Mouse (Mus musculus) midbrain, embryonic 15.5 days (tissue): ENCODE data around the gene Irf2bp1. TPM values are rescaled to one million over a fixed set of nuclear protein-coding genes. Genes with fewer than 3 reads are reported as not detected.

Experiments
- ATAC-seq: fragments of 200-750 bp; cut with Nextera tagmentation; replicated peaks from 2 replicates; pipeline ENCODE4 v1.8.0; 2017; ENCODE audit warnings: moderate TSS enrichment
- H3K27ac ChIP-seq: fragments of 300-500 bp; sonication (generic); 2 replicates; pipeline ENCODE4 v1.5.1; 2015; ENCODE audit warnings: mild to moderate bottlenecking, inconsistent platforms
- H3K27me3 ChIP-seq: fragments of 300-500 bp; sonication (generic); replicated peaks from 2 replicates; pipeline ENCODE4 v1.6.1; 2015; ENCODE audit warnings: inconsistent platforms
- H3K36me3 ChIP-seq: fragments of 300-500 bp; sonication (generic); replicated peaks from 2 replicates; pipeline ENCODE4 v1.6.1; 2015; ENCODE audit warnings: inconsistent platforms
- H3K4me1 ChIP-seq: fragments of 300-500 bp; sonication (generic); 2 replicates; pipeline ENCODE4 v1.6.1; 2015; ENCODE audit warnings: inconsistent platforms
- H3K4me2 ChIP-seq: fragments of 300-500 bp; sonication (generic); 2 replicates; pipeline ENCODE4 v1.6.1; 2015; ENCODE audit warnings: inconsistent platforms, mild to moderate bottlenecking, moderate library complexity
- H3K4me3 ChIP-seq: fragments of 300-500 bp; sonication (generic); 2 replicates; pipeline ENCODE4 v1.5.1; 2015; ENCODE audit warnings: mild to moderate bottlenecking, inconsistent platforms
- H3K9ac ChIP-seq: fragments of 300-500 bp; sonication (generic); 2 replicates; pipeline ENCODE4 v1.6.1; 2015; ENCODE audit warnings: mild to moderate bottlenecking, inconsistent platforms
- H3K9me3 ChIP-seq: fragments of 300-500 bp; sonication (generic); 2 replicates; pipeline ENCODE4 v1.6.1; 2016; ENCODE audit warnings: inconsistent platforms
- WGBS: fragments of 180-500 bp; shearing (Covaris S2); methylation state at CpG from one replicate; pipeline ENCODE4 v1.1.7; 2015; ENCODE audit warnings: mixed read lengths; 5-methylcytosine and 5-hydroxymethylcytosine counted together
- polyA plus RNA-seq: library from polyadenylated mRNA; unstranded; fragments of >200 nt; fragmentation: Nextera tagmentation; extraction: Ambion mirVana; gene quantifications from 2 replicates; pipeline ENCODE4 v1.2.1, GENCODE M21; 2015

Irf2bp1 gene
- polyA plus RNA-seq = 33.4 and 40.2 TPM in 2 replicates

DNA sequence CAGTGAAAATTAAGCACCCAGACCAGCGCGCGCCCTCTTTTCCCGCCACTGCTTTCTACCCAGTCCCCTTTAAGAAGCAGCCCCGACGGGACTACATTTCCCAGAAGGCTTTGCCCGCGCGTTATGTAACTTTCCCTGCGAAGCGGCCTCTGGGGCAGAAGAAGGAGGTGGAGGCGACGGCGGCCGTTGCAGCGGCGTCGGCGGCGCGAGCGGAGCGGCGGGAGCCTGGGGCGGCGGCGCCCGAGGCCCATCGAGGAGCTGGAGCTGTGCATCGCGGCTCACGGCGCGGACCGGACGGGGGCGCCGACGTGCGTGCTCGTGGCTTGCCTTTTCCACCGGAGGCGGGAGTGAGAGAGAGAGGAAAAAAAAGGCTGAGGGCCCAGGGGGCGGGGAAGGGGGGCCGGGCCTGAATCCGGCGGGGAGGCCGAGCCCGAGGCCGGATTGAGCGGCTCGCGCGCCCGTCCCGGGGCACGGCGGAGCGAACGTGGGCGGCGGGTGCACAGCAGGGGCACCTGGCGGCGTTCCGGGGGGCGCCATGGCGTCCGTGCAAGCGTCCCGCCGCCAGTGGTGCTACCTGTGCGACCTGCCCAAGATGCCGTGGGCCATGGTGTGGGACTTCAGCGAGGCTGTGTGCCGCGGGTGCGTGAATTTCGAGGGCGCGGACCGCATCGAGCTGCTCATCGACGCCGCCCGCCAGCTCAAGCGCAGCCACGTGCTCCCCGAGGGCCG, at the start of gene Irf2bp1:
Gene Irf2bp1, plus strand, starts transcription at position 143 of the 729 bp plus-strand sequence.
- Histone ChIP-seq H3K27ac (peak within 1 kb of the TSS; percentile 94), H3K9me3 (no peaks in the 10 kb centered on the region), H3K9ac (peak within 1 kb of the TSS; percentile 92), H3K27me3 (no peaks in the 10 kb centered on the region), H3K4me1 (peaks cover 49% of the 10 kb centered on the region), H3K36me3 (peaks cover 10% of the 10 kb centered on the region), H3K4me2 (peak within 1 kb of the TSS; percentile 96), H3K4me3 (peak within 1 kb of the TSS; percentile 85)
- peak; percentile 70 for ATAC-seq
- under 1% methylated on average over 85 of the region's 90 CpGs for WGBS

DNA sequence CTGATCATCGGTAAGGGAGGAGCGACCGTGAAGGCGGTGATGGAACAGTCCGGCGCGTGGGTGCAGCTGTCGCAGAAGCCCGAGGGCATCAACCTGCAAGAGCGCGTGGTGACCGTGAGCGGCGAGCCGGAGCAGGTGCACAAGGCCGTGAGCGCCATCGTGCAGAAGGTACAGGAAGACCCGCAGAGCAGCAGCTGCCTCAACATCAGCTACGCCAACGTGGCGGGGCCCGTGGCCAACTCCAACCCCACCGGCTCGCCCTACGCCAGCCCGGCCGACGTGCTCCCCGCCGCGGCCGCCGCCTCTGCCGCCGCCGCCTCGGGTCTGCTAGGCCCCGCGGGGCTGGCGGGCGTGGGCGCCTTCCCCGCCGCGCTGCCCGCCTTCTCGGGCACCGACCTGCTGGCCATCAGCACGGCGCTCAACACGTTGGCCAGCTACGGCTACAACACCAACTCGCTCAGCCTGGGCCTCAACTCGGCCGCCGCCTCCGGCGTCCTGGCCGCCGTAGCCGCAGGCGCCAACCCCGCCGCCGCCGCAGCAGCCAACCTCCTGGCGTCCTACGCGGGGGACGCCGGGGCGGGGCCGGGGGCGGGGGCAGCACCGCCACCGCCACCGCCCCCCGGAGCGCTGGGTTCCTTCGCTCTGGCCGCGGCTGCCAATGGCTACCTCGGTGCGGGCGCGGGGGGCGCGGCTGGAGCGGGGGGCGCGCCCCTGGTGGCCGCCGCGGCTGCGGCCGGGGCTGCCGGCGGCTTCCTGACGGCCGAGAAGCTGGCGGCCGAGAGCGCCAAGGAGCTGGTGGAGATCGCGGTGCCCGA, 46.1 kb upstream of the Irf2bp1 start:
- no peaks in the 10 kb centered on the region for H3K27me3 ChIP-seq
- H3K27ac ChIP-seq = peak overlapping the region; percentile 62
- no peaks in the 10 kb centered on the region; the same call in 1 of the 2 replicates for H3K36me3 ChIP-seq
- peaks cover 48% of the 10 kb centered on the region for H3K4me1 ChIP-seq
- H3K4me3 ChIP-seq = peak overlapping the region; percentile 27
- H3K9me3 ChIP-seq = no peaks in the 10 kb centered on the region
- WGBS = 1% methylated on average over 102 of the region's 107 CpGs
- peak; percentile 18 for ATAC-seq
- H3K4me2 ChIP-seq = peak overlapping the region; percentile 44
- H3K9ac ChIP-seq = peak overlapping the region; percentile 16; the same call in 1 of the 2 replicates

GRCm38 (mm10) chr7:18958384-18958766, 45.5 kb upstream of the Irf2bp1 start:
- H3K9ac ChIP-seq = 0 out of 2 replicates have a peak overlapping the region, but pooled peaks have one; percentile 6
- 0 out of 2 replicates have a peak, but pooled peaks have one; percentile 1 for ATAC-seq
- peak overlapping the region; percentile 44 for H3K4me2 ChIP-seq
- H3K4me3 ChIP-seq = peak overlapping the region; percentile 27
- WGBS = 9% methylated on average over 21 of the region's 21 CpGs
- H3K27ac ChIP-seq = peak overlapping the region; percentile 62; the same call in 1 of the 2 replicates
- H3K4me1 ChIP-seq = peaks cover 54% of the 10 kb centered on the region
- H3K27me3 ChIP-seq = no peaks in the 10 kb centered on the region
- no peaks in the 10 kb centered on the region; the same call in 1 of the 2 replicates for H3K36me3 ChIP-seq
- no peaks in the 10 kb centered on the region for H3K9me3 ChIP-seq

DNA sequence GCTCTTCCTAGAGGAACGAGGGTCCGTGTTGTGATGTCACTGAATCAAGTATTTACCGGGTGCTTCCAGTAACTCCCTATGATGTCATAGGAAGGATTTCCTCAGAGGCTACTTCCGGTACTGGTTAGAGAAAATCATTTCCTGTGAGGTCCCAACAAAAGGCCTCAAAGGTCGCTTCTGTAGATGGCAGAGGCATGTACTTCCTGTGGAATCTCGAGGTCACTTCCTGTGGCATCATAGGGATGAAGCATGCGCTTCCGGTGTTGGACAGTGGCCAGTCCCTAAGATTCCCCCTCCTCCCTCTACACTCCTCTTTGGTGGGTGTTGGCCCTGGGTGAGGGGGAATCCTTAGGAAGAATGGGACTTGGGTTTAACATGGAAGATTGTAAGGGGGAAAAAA, 44.4 kb upstream of the Irf2bp1 start:
- WGBS = 71% methylated on average over 8 of the region's 8 CpGs
- no peaks in the 10 kb centered on the region for H3K36me3 ChIP-seq
- H3K4me2 ChIP-seq = no peak overlapping the region
- no peak overlapping the region for H3K9ac ChIP-seq
- no peaks in the 10 kb centered on the region for H3K9me3 ChIP-seq
- H3K4me1 ChIP-seq = peaks cover 63% of the 10 kb centered on the region
- H3K27me3 ChIP-seq = no peaks in the 10 kb centered on the region
- H3K27ac ChIP-seq = no peak overlapping the region
- ATAC-seq = no peak
- H3K4me3 ChIP-seq = no peak overlapping the region

- H3K27me3 ChIP-seq = no peaks in the 10 kb centered on the region
- peak overlapping the region; percentile 13 for H3K9ac ChIP-seq
- H3K9me3 ChIP-seq = no peaks in the 10 kb centered on the region
- WGBS = 5% methylated on average over 17 of the region's 17 CpGs
- H3K4me1 ChIP-seq = peaks cover 52% of the 10 kb centered on the region
- no peak overlapping the region for H3K27ac ChIP-seq
- ATAC-seq = no peak
- H3K4me3 ChIP-seq = peak overlapping the region; percentile 18
- H3K4me2 ChIP-seq = peak overlapping the region; percentile 46
- no peaks in the 10 kb centered on the region for H3K36me3 ChIP-seq
Measured at GRCm38 (mm10) chr7:18962171-18962792, 41.6 kb upstream of the Irf2bp1 start.

- Histone ChIP-seq H3K27ac (no peak overlapping the region), H3K9ac (peak overlapping the region; percentile 13), H3K4me3 (peak overlapping the region; percentile 18), H3K4me2 (peak overlapping the region; percentile 46), H3K4me1 (peaks cover 47% of the 10 kb centered on the region), H3K36me3 (no peaks in the 10 kb centered on the region), H3K9me3 (no peaks in the 10 kb centered on the region), H3K27me3 (no peaks in the 10 kb centered on the region)
- ATAC-seq = 0 out of 2 replicates have a peak, but pooled peaks have one; percentile 5
- WGBS = 4% methylated on average over 19 of the region's 20 CpGs
Measured at GRCm38 (mm10) chr7:18962795-18963194, 41.0 kb upstream of the Irf2bp1 start.

GRCm38 (mm10) chr7:18963294-18963843, 40.5 kb upstream of the Irf2bp1 start:
- Histone ChIP-seq H3K9ac (no peak overlapping the region), H3K4me3 (no peak overlapping the region), H3K27me3 (no peaks in the 10 kb centered on the region), H3K4me1 (peaks cover 41% of the 10 kb centered on the region), H3K4me2 (peak overlapping the region; percentile 46), H3K27ac (no peak overlapping the region), H3K9me3 (no peaks in the 10 kb centered on the region), H3K36me3 (no peaks in the 10 kb centered on the region)
- no peak for ATAC-seq
- WGBS = 4% methylated on average over 19 of the region's 19 CpGs

DNA sequence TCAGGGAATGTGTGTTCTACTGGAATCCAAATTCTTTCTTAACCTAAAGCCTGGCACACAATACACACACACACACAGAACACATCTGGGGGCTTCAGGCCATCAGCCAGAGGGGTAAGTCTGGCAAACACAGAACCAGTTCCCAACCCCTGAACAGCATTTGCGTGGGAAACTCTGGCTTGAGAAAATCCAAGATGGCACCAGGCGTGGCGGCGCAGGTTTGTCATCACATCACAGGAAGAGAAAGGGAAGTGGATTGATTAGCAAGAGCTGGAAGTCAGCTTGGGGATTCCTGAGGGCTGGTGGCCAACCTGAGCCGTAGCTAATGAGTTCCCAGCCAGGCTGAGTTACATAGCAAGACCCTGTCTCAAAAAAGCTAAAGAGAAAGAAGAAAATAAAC, 38.5 kb upstream of the Irf2bp1 start:
- WGBS = 83% methylated on average over 5 of the region's 5 CpGs
- no peak for ATAC-seq
- H3K27ac ChIP-seq = no peak overlapping the region
- H3K4me3 ChIP-seq = no peak overlapping the region
- peaks cover 38% of the 10 kb centered on the region for H3K4me1 ChIP-seq
- no peak overlapping the region for H3K9ac ChIP-seq
- no peaks in the 10 kb centered on the region for H3K36me3 ChIP-seq
- no peak overlapping the region for H3K4me2 ChIP-seq
- H3K27me3 ChIP-seq = no peaks in the 10 kb centered on the region
- no peaks in the 10 kb centered on the region for H3K9me3 ChIP-seq

GRCm38 (mm10) chr7:18967603-18968002, 36.2 kb upstream of the Irf2bp1 start:
- 11% methylated on average over 8 of the region's 8 CpGs for WGBS
- H3K36me3 ChIP-seq = no peaks in the 10 kb centered on the region
- H3K9me3 ChIP-seq = no peaks in the 10 kb centered on the region
- H3K4me2 ChIP-seq = no peak overlapping the region
- ATAC-seq = peak; percentile 51
- H3K4me3 ChIP-seq = no peak overlapping the region
- peaks cover 16% of the 10 kb centered on the region for H3K4me1 ChIP-seq
- no peaks in the 10 kb centered on the region for H3K27me3 ChIP-seq
- H3K9ac ChIP-seq = no peak overlapping the region
- H3K27ac ChIP-seq = no peak overlapping the region

DNA sequence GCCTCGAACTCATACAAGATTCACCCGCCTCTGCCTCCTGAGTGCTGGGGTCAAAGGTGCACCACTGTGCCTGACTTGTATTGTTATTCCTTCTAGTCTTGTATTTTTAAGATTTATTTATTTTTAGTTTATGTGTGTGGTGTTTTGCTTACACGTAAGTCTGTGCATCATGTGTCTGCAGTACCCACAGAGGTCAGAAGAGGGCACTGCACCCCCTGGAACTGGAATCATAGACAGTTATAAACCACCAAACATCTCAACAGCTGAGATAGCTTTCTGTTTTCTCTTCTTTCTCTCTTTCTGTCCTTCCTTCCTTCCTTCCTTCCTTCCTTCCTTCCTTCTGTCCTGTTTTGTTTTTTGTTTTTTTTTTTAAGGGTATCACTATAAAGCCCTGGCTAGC, 32.9 kb upstream of the Irf2bp1 start:
- Histone ChIP-seq H3K4me1 (no peaks in the 10 kb centered on the region), H3K27ac (no peak overlapping the region), H3K4me3 (no peak overlapping the region), H3K9ac (no peak overlapping the region), H3K27me3 (no peaks in the 10 kb centered on the region), H3K36me3 (no peaks in the 10 kb centered on the region), H3K9me3 (no peaks in the 10 kb centered on the region), H3K4me2 (no peak overlapping the region)
- no peak for ATAC-seq
- 88% methylated on average over 3 of the region's 3 CpGs for WGBS

GRCm38 (mm10) chr7:18978381-18978780, 25.5 kb upstream of the Irf2bp1 start:
- Histone ChIP-seq H3K4me1 (no peaks in the 10 kb centered on the region), H3K27ac (no peak overlapping the region), H3K27me3 (no peaks in the 10 kb centered on the region), H3K4me3 (no peak overlapping the region), H3K9ac (no peak overlapping the region), H3K9me3 (no peaks in the 10 kb centered on the region), H3K4me2 (no peak overlapping the region), H3K36me3 (no peaks in the 10 kb centered on the region)
- ATAC-seq = no peak
- WGBS = 86% methylated on average over 9 of the region's 9 CpGs

DNA sequence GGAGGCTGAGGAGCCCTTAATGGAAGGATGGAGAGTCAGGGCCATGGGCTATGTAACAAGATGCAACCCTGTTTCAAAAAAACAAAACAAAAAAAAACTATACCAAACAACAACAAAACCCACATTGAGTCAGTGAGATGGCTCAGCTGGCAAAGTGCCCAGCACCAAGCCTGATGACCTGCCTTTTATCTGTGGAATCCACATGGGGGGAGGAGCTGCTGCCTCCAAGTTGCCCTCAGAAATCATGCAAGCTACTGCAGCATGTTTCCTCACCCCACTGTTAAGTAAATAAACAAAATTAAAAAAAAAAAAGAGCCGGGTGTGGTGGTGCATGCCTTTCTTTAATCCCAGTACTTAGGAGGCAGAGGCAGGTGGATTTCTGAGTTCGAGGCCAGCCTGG, 17.3 kb upstream of the Irf2bp1 start:
- no peak for ATAC-seq

More for the DNA sequence above, 17.3 kb upstream of the Irf2bp1 start:
- no peak overlapping the region for H3K27ac ChIP-seq
- no peak overlapping the region for H3K4me3 ChIP-seq
- no peaks in the 10 kb centered on the region for H3K27me3 ChIP-seq
- 84% methylated on average over 2 of the region's 2 CpGs for WGBS
- peaks cover 9% of the 10 kb centered on the region for H3K4me1 ChIP-seq
- no peak overlapping the region for H3K4me2 ChIP-seq
- no peaks in the 10 kb centered on the region for H3K9me3 ChIP-seq
- H3K36me3 ChIP-seq = no peaks in the 10 kb centered on the region
- H3K9ac ChIP-seq = no peak overlapping the region
